Mouse (Mus musculus): ENCODE measurements around the gene Tbc1d19.

DNA sequence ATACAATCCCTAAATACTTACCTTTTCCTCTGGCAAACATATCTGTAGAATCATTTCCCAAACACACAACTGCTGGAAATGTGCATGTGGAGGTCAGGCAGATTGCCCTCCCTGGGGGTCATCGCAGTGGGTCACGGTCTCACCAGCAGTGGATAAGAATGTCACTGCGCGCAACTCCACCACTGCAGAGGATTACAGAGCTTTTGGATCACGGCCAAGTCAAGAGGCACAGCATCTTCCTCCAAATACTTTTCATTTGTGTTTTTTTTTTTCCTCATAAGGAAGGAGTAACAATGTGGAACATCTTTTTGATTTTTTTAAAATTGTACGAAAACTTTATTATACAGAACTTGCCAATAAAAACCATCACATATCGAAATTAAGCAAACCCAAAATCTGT is 129.6 kb downstream of the Tbc1d19 start:
- TF ChIP-seq CTCF (IDR thresholded peaks at IDR 0.05; ENCODE audit: low read depth, low read length) (no peak), POLR2A (IDR thresholded peaks at IDR 0.05; ENCODE audit: borderline replicate concordance, low read depth, low read length) (no peak)
